Mouse (Mus musculus): ENCODE data around the gene 1700001C02Rik. TPM values are rescaled to one million over a fixed set of nuclear protein-coding genes. Genes with fewer than 3 reads are reported as not detected.

The 1700001C02Rik gene
- polyA plus RNA-seq, 1 experiment from 2014 or later, result not detected

GRCm38 (mm10) chr5:30466315-30466714, 468 bp downstream of the 1700001C02Rik start:
- H3K4me1 ChIP-seq (replicated peaks), result peaks cover 49% of the 10 kb centered on the region
- no peak for ATAC-seq (ENCODE audit: low read depth)
- H3K4me3 ChIP-seq, result peak overlapping the region; percentile 26
- H3K27ac ChIP-seq (replicated peaks), result no peak overlapping the region
- H3K27me3 ChIP-seq, result peaks cover 49% of the 10 kb centered on the region
- H3K4me2 ChIP-seq, result peak overlapping the region; percentile 52
- no peaks in the 10 kb centered on the region for H3K9me3 ChIP-seq
- no peaks in the 10 kb centered on the region for H3K36me3 ChIP-seq
- 36% methylated on average over 9 of the region's 9 CpGs for WGBS
- peak overlapping the region; percentile 51 for H3K9ac ChIP-seq

GRCm38 (mm10) chr5:30470454-30470853, 4.6 kb downstream of the 1700001C02Rik start:
- no peak overlapping the region for H3K9ac ChIP-seq
- H3K4me2 ChIP-seq, result no peak overlapping the region
- H3K4me1 ChIP-seq (replicated peaks), result peaks cover 42% of the 10 kb centered on the region
- no peak overlapping the region for H3K4me3 ChIP-seq
- H3K9me3 ChIP-seq, result no peaks in the 10 kb centered on the region
- H3K36me3 ChIP-seq, result no peaks in the 10 kb centered on the region
- ATAC-seq (ENCODE audit: low read depth), result no peak
- H3K27me3 ChIP-seq, result peaks cover 26% of the 10 kb centered on the region
- 65% methylated on average over 6 of the region's 6 CpGs for WGBS
- no peak overlapping the region for H3K27ac ChIP-seq (replicated peaks)

- Histone ChIP-seq H3K9ac (no peak overlapping the region), H3K9me3 (no peaks in the 10 kb centered on the region), H3K4me1 (replicated peaks) (peaks cover 28% of the 10 kb centered on the region), H3K36me3 (no peaks in the 10 kb centered on the region), H3K4me2 (no peak overlapping the region), H3K27me3 (peaks cover 9% of the 10 kb centered on the region), H3K27ac (replicated peaks) (no peak overlapping the region), H3K4me3 (no peak overlapping the region)
- 81% methylated on average over 5 of the region's 5 CpGs for WGBS
- no peak for ATAC-seq (ENCODE audit: low read depth)
These were observed 6.3 kb downstream of the 1700001C02Rik start for GRCm38 (mm10) chr5:30472148-30472547.

- H3K27ac ChIP-seq (replicated peaks), result no peak overlapping the region
- no peak for ATAC-seq (ENCODE audit: low read depth)
- H3K27me3 ChIP-seq, result no peaks in the 10 kb centered on the region; the same call in 1 of the 2 replicates
- H3K4me3 ChIP-seq, result no peak overlapping the region
- WGBS, result 41% methylated on average over 10 of the region's 10 CpGs
- no peaks in the 10 kb centered on the region for H3K36me3 ChIP-seq
- peaks cover 4% of the 10 kb centered on the region; the same call in 1 of the 2 replicates for H3K9me3 ChIP-seq
- H3K4me2 ChIP-seq, result no peak overlapping the region
- H3K9ac ChIP-seq, result no peak overlapping the region
- H3K4me1 ChIP-seq (replicated peaks), result peaks cover 2% of the 10 kb centered on the region
These were observed 10.7 kb downstream of the 1700001C02Rik start for GRCm38 (mm10) chr5:30476534-30476933.

GRCm38 (mm10) chr5:30482319-30482718, 16.5 kb downstream of the 1700001C02Rik start:
- Histone ChIP-seq H3K4me3 (no peak overlapping the region), H3K27ac (replicated peaks) (no peak overlapping the region), H3K9me3 (peaks cover 4% of the 10 kb centered on the region; the same call in 1 of the 2 replicates), H3K4me1 (replicated peaks) (no peaks in the 10 kb centered on the region), H3K27me3 (no peaks in the 10 kb centered on the region), H3K4me2 (no peak overlapping the region), H3K36me3 (no peaks in the 10 kb centered on the region), H3K9ac (no peak overlapping the region)
- 18% methylated on average over 5 of the region's 5 CpGs for WGBS
- peak; percentile 43; the same call in 1 of the 2 replicates for ATAC-seq (ENCODE audit: low read depth)

- no peak for ATAC-seq (ENCODE audit: low read depth)
These were observed 17.7 kb downstream of the 1700001C02Rik start for GRCm38 (mm10) chr5:30483533-30483932.

GRCm38 (mm10) chr5:30484591-30484990, 18.7 kb downstream of the 1700001C02Rik start:
- Histone ChIP-seq H3K4me3 (no peak overlapping the region), H3K27me3 (no peaks in the 10 kb centered on the region), H3K9ac (no peak overlapping the region), H3K36me3 (no peaks in the 10 kb centered on the region), H3K27ac (replicated peaks) (no peak overlapping the region), H3K9me3 (no peaks in the 10 kb centered on the region), H3K4me1 (replicated peaks) (no peaks in the 10 kb centered on the region), H3K4me2 (no peak overlapping the region)
- no peak for ATAC-seq (ENCODE audit: low read depth)
- 82% methylated on average over 5 of the region's 5 CpGs for WGBS

More at GRCm38 (mm10) chr5:30483533-30483932, 17.7 kb downstream of the 1700001C02Rik start:
- Histone ChIP-seq H3K9me3 (no peaks in the 10 kb centered on the region), H3K4me2 (no peak overlapping the region), H3K36me3 (no peaks in the 10 kb centered on the region), H3K27me3 (no peaks in the 10 kb centered on the region), H3K9ac (no peak overlapping the region), H3K4me3 (no peak overlapping the region), H3K27ac (replicated peaks) (no peak overlapping the region), H3K4me1 (replicated peaks) (no peaks in the 10 kb centered on the region)
- WGBS, result 79% methylated on average over 8 of the region's 8 CpGs

GRCm38 (mm10) chr5:30485136-30485535, 19.3 kb downstream of the 1700001C02Rik start:
- no peak for ATAC-seq (ENCODE audit: low read depth)
- Histone ChIP-seq H3K36me3 (no peaks in the 10 kb centered on the region), H3K9ac (no peak overlapping the region), H3K4me1 (replicated peaks) (no peaks in the 10 kb centered on the region), H3K4me3 (no peak overlapping the region), H3K4me2 (no peak overlapping the region), H3K9me3 (no peaks in the 10 kb centered on the region), H3K27ac (replicated peaks) (no peak overlapping the region), H3K27me3 (no peaks in the 10 kb centered on the region)
- WGBS, result 80% methylated on average over 6 of the region's 6 CpGs

- no peak overlapping the region for H3K27ac ChIP-seq (replicated peaks)
- no peaks in the 10 kb centered on the region for H3K36me3 ChIP-seq
- H3K4me3 ChIP-seq, result no peak overlapping the region
- no peak overlapping the region for H3K4me2 ChIP-seq
- no peak overlapping the region for H3K9ac ChIP-seq
- H3K4me1 ChIP-seq (replicated peaks), result no peaks in the 10 kb centered on the region
- no peak for ATAC-seq (ENCODE audit: low read depth)
- H3K27me3 ChIP-seq, result no peaks in the 10 kb centered on the region
- no peaks in the 10 kb centered on the region for H3K9me3 ChIP-seq
These were observed 24.4 kb downstream of the 1700001C02Rik start for GRCm38 (mm10) chr5:30490215-30490614.

- Histone ChIP-seq H3K4me3 (no peak overlapping the region), H3K9me3 (no peaks in the 10 kb centered on the region), H3K4me1 (replicated peaks) (no peaks in the 10 kb centered on the region), H3K27ac (replicated peaks) (no peak overlapping the region), H3K27me3 (no peaks in the 10 kb centered on the region), H3K9ac (no peak overlapping the region), H3K4me2 (no peak overlapping the region), H3K36me3 (no peaks in the 10 kb centered on the region)
- ATAC-seq (ENCODE audit: low read depth), result no peak
- 81% methylated on average over 5 of the region's 5 CpGs for WGBS
These were observed 25.0 kb downstream of the 1700001C02Rik start for GRCm38 (mm10) chr5:30490845-30491244.

GRCm38 (mm10) chr5:30493723-30494122, 27.9 kb downstream of the 1700001C02Rik start:
- H3K27me3 ChIP-seq, result no peaks in the 10 kb centered on the region
- ATAC-seq (ENCODE audit: low read depth), result no peak
- no peaks in the 10 kb centered on the region for H3K4me1 ChIP-seq (replicated peaks)
- no peak overlapping the region for H3K4me2 ChIP-seq
- no peak overlapping the region for H3K9ac ChIP-seq
- no peak overlapping the region for H3K27ac ChIP-seq (replicated peaks)
- H3K36me3 ChIP-seq, result no peaks in the 10 kb centered on the region
- no peaks in the 10 kb centered on the region for H3K9me3 ChIP-seq
- no peak overlapping the region for H3K4me3 ChIP-seq
- 79% methylated on average over 7 of the region's 7 CpGs for WGBS

- Histone ChIP-seq H3K9ac (no peak overlapping the region), H3K4me3 (no peak overlapping the region), H3K4me2 (no peak overlapping the region), H3K9me3 (no peaks in the 10 kb centered on the region), H3K36me3 (no peaks in the 10 kb centered on the region), H3K27ac (replicated peaks) (no peak overlapping the region), H3K4me1 (replicated peaks) (no peaks in the 10 kb centered on the region), H3K27me3 (no peaks in the 10 kb centered on the region)
- ATAC-seq (ENCODE audit: low read depth), result no peak
- WGBS, result 87% methylated on average over 7 of the region's 7 CpGs
These were observed 28.8 kb downstream of the 1700001C02Rik start for GRCm38 (mm10) chr5:30494606-30495005.

- H3K4me3 ChIP-seq, result no peak overlapping the region
- no peak for ATAC-seq (ENCODE audit: low read depth)
- H3K4me2 ChIP-seq, result no peak overlapping the region
- no peaks in the 10 kb centered on the region for H3K4me1 ChIP-seq (replicated peaks)
- no peaks in the 10 kb centered on the region for H3K27me3 ChIP-seq
- H3K9ac ChIP-seq, result no peak overlapping the region
- WGBS, result 55% methylated on average over 2 of the region's 2 CpGs
- no peaks in the 10 kb centered on the region for H3K9me3 ChIP-seq
- H3K27ac ChIP-seq (replicated peaks), result no peak overlapping the region
- no peaks in the 10 kb centered on the region for H3K36me3 ChIP-seq
These were observed 29.4 kb downstream of the 1700001C02Rik start for GRCm38 (mm10) chr5:30495288-30495687.

Measured in neural tube, embryonic 13.5 days (tissue).